Mouse (Mus musculus) heart, adult 2 months (tissue): ENCODE measurements around the gene Adrb1.

Experiments
- CTCF ChIP-seq: fragments of 200-600 bp; IDR thresholded peaks from 2 replicates; pipeline ENCODE4 v1.8.1; 2022; ENCODE audit warnings: antibody characterized with exemption, mild to moderate bottlenecking, moderate library complexity
- POLR2A ChIP-seq: fragments of 200-500 bp; IDR thresholded peaks from 2 replicates; pipeline ENCODE4 v1.6.1; 2011; ENCODE audit warnings: mild to moderate bottlenecking, low read depth, low read length, control low read depth; ENCODE audit not compliant: insufficient read depth

- TF ChIP-seq CTCF: no peak
- no peak for TF ChIP-seq POLR2A
Observed at GRCm38 (mm10) chr19:56688661-56689335, 33.2 kb upstream of the Adrb1 start.
